Mouse (Mus musculus) erythroblast, embryonic 14.5 days (primary cell): ENCODE results near the gene Rpp25l. TPM values are rescaled to one million over a fixed set of nuclear protein-coding genes. Genes with fewer than 3 reads are reported as not detected.
A peak's percentile ranks its signal among the peaks of the same experiment; 100 is the strongest.

Source experiments
- H3K27me3 ChIP-seq: 2 replicates; pipeline ENCODE4 v1.6.1; 2012; ENCODE audit warnings: inconsistent platforms; ENCODE audit not compliant: control insufficient read depth
- H3K36me3 ChIP-seq: 2 replicates; pipeline ENCODE4 v1.6.1; 2012; ENCODE audit warnings: mild to moderate bottlenecking, inconsistent platforms; ENCODE audit not compliant: control insufficient read depth
- H3K4me1 ChIP-seq: 2 replicates; pipeline ENCODE4 v1.6.1; 2012; ENCODE audit warnings: inconsistent platforms; ENCODE audit not compliant: control insufficient read depth
- H3K4me3 ChIP-seq: replicated peaks from 2 replicates; pipeline ENCODE3; 2012; ENCODE audit warnings: moderate library complexity, mild to moderate bottlenecking, inconsistent platforms
- H3K9me3 ChIP-seq: 2 replicates; pipeline ENCODE4 v1.6.1; 2012; ENCODE audit warnings: low read length, inconsistent platforms, mixed read lengths; ENCODE audit not compliant: control insufficient read depth
- GATA1 ChIP-seq: IDR thresholded peaks from 2 replicates; pipeline ENCODE4 v1.6.1; 2012; ENCODE audit warnings: low read length, inconsistent platforms, mixed read lengths
- TAL1 ChIP-seq: IDR thresholded peaks from 3 replicates; pipeline ENCODE4 v1.6.1; 2012; ENCODE audit warnings: low read length, inconsistent platforms, mixed read lengths
- polyA plus RNA-seq: library from polyadenylated mRNA; stranded (reverse); fragments of >175 nt; gene quantifications from 2 replicates; pipeline ENCODE4 v1.2.3, GENCODE M21; 2012

Rpp25l gene
- polyA plus RNA-seq, 1 experiment, result 7.5 TPM

GRCm38 (mm10) chr4:41739260-41739659 is 25.9 kb upstream of the Rpp25l start:
- Histone ChIP-seq H3K4me3 (no peak overlapping the region), H3K27me3 (peaks cover 8% of the 10 kb centered on the region), H3K4me1 (peaks cover 27% of the 10 kb centered on the region), H3K36me3 (peaks cover 12% of the 10 kb centered on the region), H3K9me3 (no peaks in the 10 kb centered on the region)
- no peak for TF ChIP-seq TAL1
- no peak for TF ChIP-seq GATA1

GRCm38 (mm10) chr4:41738256-41738603 is 24.9 kb upstream of the Rpp25l start:
- Histone ChIP-seq H3K4me1 (peaks cover 27% of the 10 kb centered on the region), H3K36me3 (peaks cover 12% of the 10 kb centered on the region), H3K4me3 (no peak overlapping the region), H3K9me3 (no peaks in the 10 kb centered on the region), H3K27me3 (peaks cover 16% of the 10 kb centered on the region)
- TF ChIP-seq TAL1 (no peak), GATA1 (no peak)

GRCm38 (mm10) chr4:41737602-41738255 is 24.4 kb upstream of the Rpp25l start:
- Histone ChIP-seq H3K27me3 (peaks cover 21% of the 10 kb centered on the region), H3K4me1 (peaks cover 27% of the 10 kb centered on the region), H3K4me3 (no peak overlapping the region), H3K9me3 (no peaks in the 10 kb centered on the region), H3K36me3 (peaks cover 12% of the 10 kb centered on the region)
- TF ChIP-seq TAL1, result no peak
- TF ChIP-seq GATA1, result no peak

GRCm38 (mm10) chr4:41731052-41731765 is 17.9 kb upstream of the Rpp25l start, which contains the start of gene Arid3c:
Arid3c (minus strand) TSS chr4:41731142.
- peaks cover 82% of the 10 kb centered on the region for H3K27me3 ChIP-seq
- peaks cover 3% of the 10 kb centered on the region; the same call in 1 of the 2 replicates for H3K9me3 ChIP-seq
- H3K4me1 ChIP-seq, result no peaks in the 10 kb centered on the region
- H3K4me3 ChIP-seq, result no peak within 1 kb of the TSS
- TF ChIP-seq TAL1, result no peak
- no peak for TF ChIP-seq GATA1
- H3K36me3 ChIP-seq, result no peaks in the 10 kb centered on the region

GRCm38 (mm10) chr4:41726826-41727621 is 13.7 kb upstream of the Rpp25l start:
- Histone ChIP-seq H3K4me1 (peaks cover 14% of the 10 kb centered on the region), H3K9me3 (peaks cover 7% of the 10 kb centered on the region), H3K27me3 (peaks cover 86% of the 10 kb centered on the region), H3K4me3 (no peak overlapping the region), H3K36me3 (no peaks in the 10 kb centered on the region)
- no peak for TF ChIP-seq TAL1
- TF ChIP-seq GATA1, result no peak

GRCm38 (mm10) chr4:41722918-41723351 is 9.6 kb upstream of the Rpp25l start, which contains the start of gene Dctn3:
Dctn3 (minus strand) TSS chr4:41723170.
- H3K36me3 ChIP-seq, result peaks cover 28% of the 10 kb centered on the region
- H3K4me1 ChIP-seq, result peaks cover 21% of the 10 kb centered on the region
- no peak for TF ChIP-seq GATA1
- TF ChIP-seq TAL1, result no peak
- peaks cover 47% of the 10 kb centered on the region for H3K27me3 ChIP-seq
- H3K9me3 ChIP-seq, result peaks cover 4% of the 10 kb centered on the region
- peak within 1 kb of the TSS; percentile 73 for H3K4me3 ChIP-seq

GRCm38 (mm10) chr4:41716834-41717233 is 3.5 kb upstream of the Rpp25l start:
- H3K4me3 ChIP-seq, result no peak overlapping the region
- TF ChIP-seq TAL1 (no peak), GATA1 (no peak)
- H3K9me3 ChIP-seq, result no peaks in the 10 kb centered on the region
- no peaks in the 10 kb centered on the region for H3K27me3 ChIP-seq
- H3K4me1 ChIP-seq, result peaks cover 31% of the 10 kb centered on the region
- H3K36me3 ChIP-seq, result peaks cover 68% of the 10 kb centered on the region

GRCm38 (mm10) chr4:41715596-41715995 is 2.3 kb upstream of the Rpp25l start:
- TF ChIP-seq GATA1, result no peak
- no peak for TF ChIP-seq TAL1
- peaks cover 35% of the 10 kb centered on the region for H3K4me1 ChIP-seq
- no peaks in the 10 kb centered on the region for H3K27me3 ChIP-seq
- no peak overlapping the region for H3K4me3 ChIP-seq
- peaks cover 77% of the 10 kb centered on the region for H3K36me3 ChIP-seq
- H3K9me3 ChIP-seq, result no peaks in the 10 kb centered on the region

- TF ChIP-seq TAL1 (no peak), GATA1 (no peak)
- Histone ChIP-seq H3K9me3 (no peaks in the 10 kb centered on the region), H3K27me3 (no peaks in the 10 kb centered on the region), H3K4me3 (no peak overlapping the region), H3K36me3 (peaks cover 73% of the 10 kb centered on the region), H3K4me1 (peaks cover 35% of the 10 kb centered on the region)
Measured at GRCm38 (mm10) chr4:41715082-41715481, 1.7 kb upstream of the Rpp25l start.
